Mouse (Mus musculus) neural tube, embryonic 10.5 days (tissue): ENCODE measurements around the gene Sowahc.

Source experiments
- DNase-seq: peaks from one replicate; pipeline ENCODE4 v3.0.0-alpha.2; 2017; ENCODE audit warnings: low spot score; ENCODE audit errors: extremely low spot score

Sowahc gene

GRCm38 (mm10) chr10:59221473-59222270, at the start of gene Sowahc, which contains the start of gene Sept10:
TSS of gene Sowahc (plus strand) at chr10:59221953.
TSS of gene Sept10 (minus strand) at chr10:59221847.
- DNase-seq: peak; percentile 99

GRCm38 (mm10) chr10:59172539-59172938, 49.2 kb upstream of the Sowahc start:
- no peak for DNase-seq

- DNase-seq: no peak
Observed at GRCm38 (mm10) chr10:59179620-59180019, 42.1 kb upstream of the Sowahc start.

- no peak for DNase-seq
Observed at GRCm38 (mm10) chr10:59182306-59182705, 39.4 kb upstream of the Sowahc start.

GRCm38 (mm10) chr10:59194891-59195290, 26.9 kb upstream of the Sowahc start:
- DNase-seq: no peak

- DNase-seq: no peak
Observed at GRCm38 (mm10) chr10:59196763-59197162, 25.0 kb upstream of the Sowahc start.

GRCm38 (mm10) chr10:59200011-59200410, 21.7 kb upstream of the Sowahc start:
- no peak for DNase-seq

GRCm38 (mm10) chr10:59220824-59221472, 805 bp upstream of the Sowahc start:
- DNase-seq: no peak

GRCm38 (mm10) chr10:59222271-59223101, 733 bp downstream of the Sowahc start:
- DNase-seq: peak; percentile 49

GRCm38 (mm10) chr10:59223301-59223700, 1.5 kb downstream of the Sowahc start:
- DNase-seq: no peak

- no peak for DNase-seq
Observed at GRCm38 (mm10) chr10:59223890-59224289, 2.1 kb downstream of the Sowahc start.

GRCm38 (mm10) chr10:59225137-59225536, 3.4 kb downstream of the Sowahc start:
- DNase-seq: no peak

GRCm38 (mm10) chr10:59229205-59229820, 7.6 kb downstream of the Sowahc start:
- no peak for DNase-seq

GRCm38 (mm10) chr10:59235227-59235626, 13.5 kb downstream of the Sowahc start:
- no peak for DNase-seq

- no peak for DNase-seq
Observed at GRCm38 (mm10) chr10:59235847-59236246, 14.1 kb downstream of the Sowahc start.

GRCm38 (mm10) chr10:59236486-59236885, 14.7 kb downstream of the Sowahc start:
- DNase-seq: no peak

GRCm38 (mm10) chr10:59237757-59238156, 16.0 kb downstream of the Sowahc start:
- DNase-seq: no peak

- DNase-seq: no peak
Observed at GRCm38 (mm10) chr10:59241141-59241541, 19.4 kb downstream of the Sowahc start.

- no peak for DNase-seq
Observed at GRCm38 (mm10) chr10:59249531-59249930, 27.8 kb downstream of the Sowahc start.

GRCm38 (mm10) chr10:59250679-59251078, 28.9 kb downstream of the Sowahc start:
- no peak for DNase-seq

GRCm38 (mm10) chr10:59251980-59252379, 30.2 kb downstream of the Sowahc start:
- no peak for DNase-seq
